Mouse (Mus musculus) stomach, embryonic 16.5 days (tissue): ENCODE measurements around the gene Tppp3. TPM values are rescaled to one million over a fixed set of nuclear protein-coding genes. Genes with fewer than 3 reads are reported as not detected.
A peak's percentile ranks its signal among the peaks of the same experiment; 100 is the strongest.

Experiments
- ATAC-seq: fragments of 200-750 bp; cut with Nextera tagmentation; 2 replicates; pipeline ENCODE4 v1.8.0; 2017; ENCODE audit warnings: moderate number of reproducible peaks, moderate TSS enrichment; ENCODE audit not compliant: insufficient read depth, low FRiP score
- H3K27ac ChIP-seq: fragments of 300-500 bp; sonication (generic); 2 replicates; pipeline ENCODE4 v1.5.1; 2014; ENCODE audit warnings: low read length
- H3K27me3 ChIP-seq: fragments of 300-500 bp; sonication (generic); 2 replicates; pipeline ENCODE4 v1.6.1; 2014; ENCODE audit warnings: low read length, control low read depth, mixed read lengths; ENCODE audit not compliant: control insufficient read depth, insufficient read depth
- H3K36me3 ChIP-seq: fragments of 300-500 bp; sonication (generic); 2 replicates; pipeline ENCODE4 v1.6.1; 2014; ENCODE audit warnings: low read length; ENCODE audit not compliant: control insufficient read depth, insufficient read depth
- H3K4me1 ChIP-seq: fragments of 300-500 bp; sonication (generic); 2 replicates; pipeline ENCODE4 v1.6.1; 2014; ENCODE audit warnings: low read length, control low read depth, mixed read lengths; ENCODE audit not compliant: control insufficient read depth, insufficient read depth
- H3K4me2 ChIP-seq: fragments of 300-500 bp; sonication (generic); 2 replicates; pipeline ENCODE4 v1.6.1; 2014; ENCODE audit warnings: low read depth, low read length, mixed read lengths
- H3K4me3 ChIP-seq: fragments of 300-500 bp; sonication (generic); replicated peaks from 2 replicates; pipeline ENCODE4 v1.5.1; 2014; ENCODE audit warnings: mild to moderate bottlenecking, low read length
- H3K9ac ChIP-seq: fragments of 300-500 bp; sonication (generic); 2 replicates; pipeline ENCODE4 v1.6.1; 2014; ENCODE audit warnings: low read length
- H3K9me3 ChIP-seq: fragments of 300-500 bp; sonication (generic); replicated peaks from 2 replicates; pipeline ENCODE4 v1.6.1; 2016; ENCODE audit warnings: low read length, control low read depth; ENCODE audit not compliant: control insufficient read depth
- WGBS: fragments of 180-500 bp; shearing (Covaris S2); extraction: QIAGEN DNeasy Blood & Tissue Kit; methylation state at CpG from one replicate; pipeline ENCODE4 v1.1.7; 2014; 5-methylcytosine and 5-hydroxymethylcytosine counted together
- polyA plus RNA-seq: library from polyadenylated mRNA; unstranded; fragments of >200 nt; fragmentation: Nextera tagmentation; extraction: Ambion mirVana; gene quantifications from 2 replicates; pipeline ENCODE4 v1.2.1, GENCODE M21; 2015

The Tppp3 gene
- 70.3 and 79.3 TPM in 2 replicates for polyA plus RNA-seq

GRCm38 (mm10) chr8:105471314-105472015, at the start of gene Tppp3:
Tppp3 (minus strand) TSS chr8:105471526.
- H3K9ac ChIP-seq: peak within 1 kb of the TSS; percentile 66
- H3K4me3 ChIP-seq: peak within 1 kb of the TSS; percentile 38
- H3K36me3 ChIP-seq: no peaks in the 10 kb centered on the region
- H3K9me3 ChIP-seq: no peaks in the 10 kb centered on the region
- peaks cover 41% of the 10 kb centered on the region for H3K4me1 ChIP-seq
- 10% methylated on average over 25 of the region's 25 CpGs for WGBS
- peak within 1 kb of the TSS; percentile 37; the same call in 1 of the 2 replicates for H3K27ac ChIP-seq
- no peaks in the 10 kb centered on the region for H3K27me3 ChIP-seq
- ATAC-seq: peak; percentile 95
- peak within 1 kb of the TSS; percentile 62 for H3K4me2 ChIP-seq

GRCm38 (mm10) chr8:105521061-105521460, 49.7 kb upstream of the Tppp3 start:
- peaks cover 26% of the 10 kb centered on the region for H3K4me1 ChIP-seq
- H3K4me2 ChIP-seq: no peak overlapping the region
- no peaks in the 10 kb centered on the region for H3K9me3 ChIP-seq
- H3K27ac ChIP-seq: no peak overlapping the region
- no peak for ATAC-seq
- H3K9ac ChIP-seq: no peak overlapping the region
- H3K36me3 ChIP-seq: no peaks in the 10 kb centered on the region
- WGBS: 11% methylated on average over 3 of the region's 3 CpGs
- no peak overlapping the region for H3K4me3 ChIP-seq
- no peaks in the 10 kb centered on the region; the same call in 1 of the 2 replicates for H3K27me3 ChIP-seq

- ATAC-seq: no peak
- H3K27ac ChIP-seq: no peak overlapping the region
- H3K27me3 ChIP-seq: no peaks in the 10 kb centered on the region; the same call in 1 of the 2 replicates
- 44% methylated on average over 5 of the region's 5 CpGs for WGBS
- H3K9me3 ChIP-seq: no peaks in the 10 kb centered on the region
- H3K36me3 ChIP-seq: no peaks in the 10 kb centered on the region
- no peak overlapping the region for H3K4me2 ChIP-seq
- H3K4me3 ChIP-seq: no peak overlapping the region
- H3K4me1 ChIP-seq: peaks cover 31% of the 10 kb centered on the region
- no peak overlapping the region for H3K9ac ChIP-seq
These were observed 49.2 kb upstream of the Tppp3 start for GRCm38 (mm10) chr8:105520521-105520920.

GRCm38 (mm10) chr8:105519591-105519990, 48.3 kb upstream of the Tppp3 start:
- Histone ChIP-seq H3K9ac (no peak overlapping the region), H3K27ac (no peak overlapping the region), H3K9me3 (no peaks in the 10 kb centered on the region), H3K4me3 (peak overlapping the region; percentile 53), H3K4me1 (peaks cover 31% of the 10 kb centered on the region), H3K27me3 (no peaks in the 10 kb centered on the region; the same call in 1 of the 2 replicates), H3K36me3 (no peaks in the 10 kb centered on the region), H3K4me2 (peak overlapping the region; percentile 99; the same call in 1 of the 2 replicates)
- WGBS: 12% methylated on average over 2 of the region's 2 CpGs
- no peak for ATAC-seq

- Histone ChIP-seq H3K27ac (no peak within 1 kb of the TSS), H3K36me3 (no peaks in the 10 kb centered on the region), H3K9me3 (no peaks in the 10 kb centered on the region), H3K27me3 (no peaks in the 10 kb centered on the region; the same call in 1 of the 2 replicates), H3K4me2 (peak within 1 kb of the TSS; percentile 99), H3K9ac (peak within 1 kb of the TSS; percentile 60), H3K4me3 (peak within 1 kb of the TSS; percentile 53), H3K4me1 (peaks cover 31% of the 10 kb centered on the region)
- WGBS: under 1% methylated on average over 68 of the region's 68 CpGs
- ATAC-seq: peak; percentile 34
These were observed 47.3 kb upstream of the Tppp3 start, which contains the start of gene Hsd11b2 for GRCm38 (mm10) chr8:105518436-105519313. Hsd11b2 (plus strand) TSS chr8:105518755.

- Histone ChIP-seq H3K27me3 (no peaks in the 10 kb centered on the region; the same call in 1 of the 2 replicates), H3K9ac (no peak overlapping the region), H3K4me2 (no peak overlapping the region), H3K36me3 (no peaks in the 10 kb centered on the region), H3K9me3 (no peaks in the 10 kb centered on the region), H3K27ac (no peak overlapping the region), H3K4me1 (peaks cover 25% of the 10 kb centered on the region), H3K4me3 (no peak overlapping the region)
- 32% methylated on average over 8 of the region's 8 CpGs for WGBS
- no peak for ATAC-seq
These were observed 46.0 kb upstream of the Tppp3 start for GRCm38 (mm10) chr8:105517346-105517745.

- Histone ChIP-seq H3K4me3 (no peak overlapping the region), H3K36me3 (no peaks in the 10 kb centered on the region), H3K4me2 (peak overlapping the region; percentile 36), H3K9ac (peak overlapping the region; percentile 26; the same call in 1 of the 2 replicates), H3K4me1 (peaks cover 25% of the 10 kb centered on the region), H3K27ac (no peak overlapping the region), H3K27me3 (no peaks in the 10 kb centered on the region; the same call in 1 of the 2 replicates), H3K9me3 (no peaks in the 10 kb centered on the region)
- ATAC-seq: peak; percentile 27; the same call in 1 of the 2 replicates
- WGBS: 14% methylated on average over 12 of the region's 12 CpGs
These were observed 44.8 kb upstream of the Tppp3 start for GRCm38 (mm10) chr8:105516018-105516645.

- WGBS: 71% methylated on average over 5 of the region's 5 CpGs
These were observed 43.3 kb upstream of the Tppp3 start for GRCm38 (mm10) chr8:105514656-105515055.

More at GRCm38 (mm10) chr8:105514656-105515055, 43.3 kb upstream of the Tppp3 start:
- no peak overlapping the region for H3K4me2 ChIP-seq
- ATAC-seq: no peak
- H3K4me1 ChIP-seq: peaks cover 29% of the 10 kb centered on the region
- H3K9ac ChIP-seq: no peak overlapping the region
- no peak overlapping the region for H3K27ac ChIP-seq
- no peak overlapping the region for H3K4me3 ChIP-seq
- H3K9me3 ChIP-seq: no peaks in the 10 kb centered on the region
- no peaks in the 10 kb centered on the region; the same call in 1 of the 2 replicates for H3K27me3 ChIP-seq
- no peaks in the 10 kb centered on the region for H3K36me3 ChIP-seq
